Mouse (Mus musculus) thymus, postnatal 0 days (tissue): Measurements from ENCODE around the gene Fbxo45. TPM values are rescaled to one million over a fixed set of nuclear protein-coding genes. Genes with fewer than 3 reads are reported as not detected.

Source experiments
- DNase-seq: peaks from one replicate; pipeline ENCODE4 v3.0.0-alpha.2; 2015; ENCODE audit warnings: low spot score
- microRNA counts: library from miRNA; unstranded; fragments of <30 nt; microRNA quantifications from one replicate; lab custom pipeline; 2015
- microRNA-seq: library from miRNA; unstranded; fragments of <30 nt; microRNA quantifications from one replicate; pipeline ENCODE4, GENCODE M21; 2016; ENCODE audit warnings: borderline number of aligned reads
- polyA plus RNA-seq: library from polyadenylated mRNA; unstranded; fragments of >200 nt; fragmentation: Nextera tagmentation; extraction: Ambion mirVana; gene quantifications from 2 replicates; pipeline ENCODE4 v1.2.1, GENCODE M21; 2015

Fbxo45 gene
- polyA plus RNA-seq, 1 experiment from 2014 or later: 11.9 TPM

- DNase-seq: no peak
These were observed 42.1 kb downstream of the Fbxo45 start for GRCm38 (mm10) chr16:32204902-32205301.

GRCm38 (mm10) chr16:32202681-32203080 is 44.3 kb downstream of the Fbxo45 start:
- peak; percentile 91 for DNase-seq

GRCm38 (mm10) chr16:32201004-32201325 is 46.0 kb downstream of the Fbxo45 start:
- no peak for DNase-seq

GRCm38 (mm10) chr16:32200256-32201003 is 46.5 kb downstream of the Fbxo45 start:
- DNase-seq: no peak

- DNase-seq: peak; percentile 42
These were observed 56.9 kb downstream of the Fbxo45 start for GRCm38 (mm10) chr16:32190011-32190441.

- DNase-seq: peak; percentile 55
These were observed 57.8 kb downstream of the Fbxo45 start for GRCm38 (mm10) chr16:32189109-32189508.

- DNase-seq: no peak
These were observed 60.9 kb downstream of the Fbxo45 start for GRCm38 (mm10) chr16:32186056-32186455.

MicroRNA genes within 50 kb of the gene (microRNA counts, 519-probe panel; counts per million panel counts)
- 473 counts per million, percentile 71 among the panel's probes with 10 or more counts for microRNA mmu-miR-1946a (lab: Ali Mortazavi, UCI)

Small RNA genes lying within 50 kb of the gene (microRNA-seq; reads per million reads assigned to microRNA genes)
- gene Mir1946a: not detected

Other genes with a start within 250 kb of the Fbxo45 start
- gene Senp5, start 243.9 kb downstream of the Fbxo45 start, polyA plus RNA-seq: 9.3 and 12.4 TPM in 2 replicates
- gene Pak2, start 167.8 kb downstream of the Fbxo45 start, polyA plus RNA-seq: 43.8 and 47.4 TPM in 2 replicates
- gene Pigx, start 147.4 kb downstream of the Fbxo45 start, polyA plus RNA-seq: 175 and 180 TPM in 2 replicates
- 44.7 and 48.0 TPM in 2 replicates for gene Cep19, start 147.4 kb downstream of the Fbxo45 start, polyA plus RNA-seq
- 94.5 and 99.5 TPM in 2 replicates for gene Nrros, start 81.6 kb downstream of the Fbxo45 start, polyA plus RNA-seq
- gene Bex6, start 67.3 kb downstream of the Fbxo45 start, polyA plus RNA-seq: 4.1 and 6.6 TPM in 2 replicates
- gene Wdr53, start 69 bp upstream of the Fbxo45 start, polyA plus RNA-seq: 23.9 and 26.8 TPM in 2 replicates
- gene Smco1, start 24.3 kb upstream of the Fbxo45 start, polyA plus RNA-seq: not detected in 2 replicates
- 24.6 and 31.5 TPM in 2 replicates for gene Rnf168, start 30.3 kb upstream of the Fbxo45 start, polyA plus RNA-seq
- 20.0 and 21.8 TPM in 2 replicates for gene Ubxn7, start 85.1 kb upstream of the Fbxo45 start, polyA plus RNA-seq
- gene Tm4sf19, start 153.3 kb upstream of the Fbxo45 start, polyA plus RNA-seq: not detected in 2 replicates
- 14.1 and 15.5 TPM in 2 replicates for gene Tctex1d2, start 172.5 kb upstream of the Fbxo45 start, polyA plus RNA-seq
- gene Pcyt1a, start 183.8 kb upstream of the Fbxo45 start, polyA plus RNA-seq: 14.8 and 15.8 TPM in 2 replicates
- 0.90 and 0.91 TPM in 2 replicates for gene Slc51a, start 240.7 kb upstream of the Fbxo45 start, polyA plus RNA-seq
- gene Zdhhc19, start 249.1 kb upstream of the Fbxo45 start, polyA plus RNA-seq: not detected in 2 replicates